Mouse (Mus musculus) intestine, embryonic 14.5 days (tissue): ENCODE results near the gene Npm3. TPM values are rescaled to one million over a fixed set of nuclear protein-coding genes. Genes with fewer than 3 reads are reported as not detected.

ENCODE experiments used
- ATAC-seq: fragments of 200-750 bp; cut with Nextera tagmentation; replicated peaks from 2 replicates; pipeline ENCODE4 v1.8.0; 2017; ENCODE audit warnings: low read depth, moderate number of reproducible peaks, moderate TSS enrichment, moderate library complexity; ENCODE audit not compliant: low FRiP score, low TSS enrichment
- DNase-seq: peaks from one replicate; pipeline ENCODE4 v3.0.0-alpha.2; 2018; ENCODE audit warnings: low spot score
- H3K27ac ChIP-seq: fragments of 300-500 bp; sonication (generic); 2 replicates; pipeline ENCODE4 v1.5.1; 2014; ENCODE audit warnings: low read depth, mild to moderate bottlenecking, control low read depth
- H3K27me3 ChIP-seq: fragments of 300-500 bp; sonication (generic); replicated peaks from 2 replicates; pipeline ENCODE4 v1.6.1; 2014; ENCODE audit warnings: low read length, control low read depth; ENCODE audit not compliant: control insufficient read depth, insufficient read depth
- H3K36me3 ChIP-seq: fragments of 300-500 bp; sonication (generic); 2 replicates; pipeline ENCODE4 v1.6.1; 2014; ENCODE audit warnings: low read length, control low read depth; ENCODE audit not compliant: control insufficient read depth, insufficient read depth
- H3K4me1 ChIP-seq: fragments of 300-500 bp; sonication (generic); replicated peaks from 2 replicates; pipeline ENCODE4 v1.6.1; 2014; ENCODE audit warnings: low read length, control low read depth, mixed read lengths; ENCODE audit not compliant: control insufficient read depth, insufficient read depth
- H3K4me2 ChIP-seq: fragments of 300-500 bp; sonication (generic); 2 replicates; pipeline ENCODE4 v1.6.1; 2014; ENCODE audit warnings: low read length
- H3K4me3 ChIP-seq: fragments of 300-500 bp; sonication (generic); 2 replicates; pipeline ENCODE4 v1.5.1; 2014; ENCODE audit warnings: low read depth, low read length, control low read depth, mixed read lengths
- H3K9ac ChIP-seq: fragments of 300-500 bp; sonication (generic); 2 replicates; pipeline ENCODE4 v1.6.1; 2014; ENCODE audit warnings: mild to moderate bottlenecking, low read length
- H3K9me3 ChIP-seq: fragments of 300-500 bp; sonication (generic); 2 replicates; pipeline ENCODE4 v1.6.1; 2016; ENCODE audit warnings: low read length, control low read depth; ENCODE audit not compliant: control insufficient read depth
- WGBS: fragments of 180-500 bp; shearing (Covaris S2); extraction: QIAGEN DNeasy Blood & Tissue Kit; methylation state at CpG from one replicate; pipeline ENCODE4 v1.1.7; 2014; 5-methylcytosine and 5-hydroxymethylcytosine counted together
- polyA plus RNA-seq: library from polyadenylated mRNA; unstranded; fragments of >200 nt; fragmentation: Nextera tagmentation; extraction: Ambion mirVana; gene quantifications from 2 replicates; pipeline ENCODE4 v1.2.1, GENCODE M21; 2014

Npm3 gene
- polyA plus RNA-seq, result 16.3 and 16.7 TPM in 2 replicates

DNA sequence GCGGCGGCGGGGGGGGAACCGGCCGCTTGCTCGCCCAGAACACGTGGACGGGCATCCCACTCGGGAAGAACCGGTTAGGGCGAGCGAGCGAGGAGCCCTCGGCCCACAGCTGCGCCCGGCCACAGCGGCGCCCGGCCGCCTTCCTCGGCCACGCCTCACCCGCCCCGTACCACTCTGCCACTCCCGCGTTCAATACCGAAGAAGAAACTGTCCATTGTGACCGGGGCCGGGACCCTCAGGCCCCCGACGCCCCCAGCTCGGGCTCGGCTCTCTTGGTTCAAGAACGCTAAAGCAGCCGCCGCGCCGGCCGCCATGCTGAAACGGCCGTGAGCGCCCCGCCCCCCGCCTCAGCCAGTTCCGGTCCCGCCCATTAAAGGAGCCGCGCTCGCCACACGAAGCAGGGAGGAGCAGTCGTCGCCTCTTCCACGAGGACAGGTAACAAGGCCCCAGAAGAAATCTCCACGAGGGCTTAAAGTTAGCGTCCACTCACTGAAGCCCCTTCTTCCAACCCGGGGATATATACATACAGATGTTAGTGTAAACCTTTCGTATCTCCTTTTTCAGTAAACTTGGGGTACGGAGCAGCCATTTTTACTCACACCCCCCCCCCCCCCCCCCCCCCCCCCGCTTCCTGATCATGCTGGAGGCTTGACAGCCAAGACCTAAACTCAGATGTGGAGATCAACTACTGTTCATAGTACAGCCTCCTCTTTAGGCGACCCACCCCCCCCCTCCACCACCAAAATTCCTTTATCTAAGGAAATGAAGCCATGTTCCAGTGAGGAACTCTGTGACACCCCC, at the start of gene Npm3:
Npm3 (minus strand) TSS at position 349 of the 801 bp plus-strand sequence.
- under 1% methylated on average over 58 of the region's 60 CpGs for WGBS
- H3K4me3 ChIP-seq, result peak within 1 kb of the TSS; percentile 84
- ATAC-seq, result peak; percentile 59
- H3K9me3 ChIP-seq, result no peaks in the 10 kb centered on the region
- H3K4me2 ChIP-seq, result peak within 1 kb of the TSS; percentile 94
- DNase-seq, result peak; percentile 96
- no peak within 1 kb of the TSS for H3K27ac ChIP-seq
- peaks cover 38% of the 10 kb centered on the region for H3K36me3 ChIP-seq
- H3K9ac ChIP-seq, result peak within 1 kb of the TSS; percentile 75
- peaks cover 6% of the 10 kb centered on the region for H3K4me1 ChIP-seq
- H3K27me3 ChIP-seq, result peaks cover 23% of the 10 kb centered on the region

DNA sequence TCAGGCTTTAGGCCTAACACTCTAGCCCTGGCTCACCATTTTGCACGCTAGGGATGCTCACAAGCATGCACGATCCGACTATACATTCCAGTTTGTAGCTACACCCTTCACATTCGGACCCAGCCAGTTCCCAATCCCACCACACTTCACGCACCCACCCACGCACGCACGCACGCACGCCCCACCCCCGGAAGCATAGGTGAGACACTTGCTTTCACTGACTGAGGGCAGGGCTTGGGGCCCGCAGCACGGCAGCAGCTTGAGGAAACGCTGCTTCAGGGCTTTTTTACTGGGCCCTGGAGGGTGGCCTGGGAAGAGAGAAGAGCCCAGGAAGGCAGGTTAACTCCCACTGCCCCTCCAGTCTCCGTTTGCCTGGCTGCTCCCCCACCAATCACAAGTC, 47.5 kb upstream of the Npm3 start:
- Histone ChIP-seq H3K4me1 (no peaks in the 10 kb centered on the region; the same call in 1 of the 2 replicates), H3K9ac (no peak overlapping the region), H3K9me3 (no peaks in the 10 kb centered on the region), H3K27ac (no peak overlapping the region), H3K36me3 (no peaks in the 10 kb centered on the region), H3K4me2 (no peak overlapping the region), H3K4me3 (no peak overlapping the region), H3K27me3 (no peaks in the 10 kb centered on the region)
- 65% methylated on average over 15 of the region's 15 CpGs for WGBS
- no peak for DNase-seq
- no peak for ATAC-seq

DNA sequence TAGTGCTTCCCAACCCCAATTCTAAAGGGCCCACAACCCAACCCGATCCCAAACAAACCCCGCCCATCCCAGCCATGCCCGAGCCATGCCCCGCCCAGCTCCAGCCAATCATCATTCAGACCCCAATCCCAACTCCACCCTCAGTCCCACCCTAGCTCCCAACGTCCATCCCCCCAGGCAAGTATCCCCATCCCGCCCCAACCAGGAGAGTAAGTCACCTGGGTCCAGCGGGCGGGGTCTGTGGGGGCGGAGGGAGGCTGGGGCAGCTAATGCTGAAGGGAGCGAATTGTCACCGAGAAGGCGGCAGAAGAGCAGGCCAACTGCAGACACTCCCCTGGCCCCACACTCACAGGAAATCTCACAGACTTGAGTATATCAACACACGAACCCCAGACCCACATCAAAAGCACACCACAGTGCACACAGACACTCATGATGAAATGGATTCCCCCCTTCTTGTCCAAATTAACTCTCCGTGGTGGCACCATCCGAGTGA, 46.7 kb upstream of the Npm3 start:
- WGBS, result 7% methylated on average over 15 of the region's 15 CpGs
- DNase-seq (peak; percentile 55), ATAC-seq (no peak)
- Histone ChIP-seq H3K27ac (no peak overlapping the region), H3K27me3 (no peaks in the 10 kb centered on the region), H3K9ac (no peak overlapping the region), H3K9me3 (no peaks in the 10 kb centered on the region), H3K4me1 (no peaks in the 10 kb centered on the region; the same call in 1 of the 2 replicates), H3K4me2 (peak overlapping the region; percentile 45), H3K4me3 (0 out of 2 replicates have a peak overlapping the region, but pooled peaks have one; percentile 8), H3K36me3 (no peaks in the 10 kb centered on the region)

DNA sequence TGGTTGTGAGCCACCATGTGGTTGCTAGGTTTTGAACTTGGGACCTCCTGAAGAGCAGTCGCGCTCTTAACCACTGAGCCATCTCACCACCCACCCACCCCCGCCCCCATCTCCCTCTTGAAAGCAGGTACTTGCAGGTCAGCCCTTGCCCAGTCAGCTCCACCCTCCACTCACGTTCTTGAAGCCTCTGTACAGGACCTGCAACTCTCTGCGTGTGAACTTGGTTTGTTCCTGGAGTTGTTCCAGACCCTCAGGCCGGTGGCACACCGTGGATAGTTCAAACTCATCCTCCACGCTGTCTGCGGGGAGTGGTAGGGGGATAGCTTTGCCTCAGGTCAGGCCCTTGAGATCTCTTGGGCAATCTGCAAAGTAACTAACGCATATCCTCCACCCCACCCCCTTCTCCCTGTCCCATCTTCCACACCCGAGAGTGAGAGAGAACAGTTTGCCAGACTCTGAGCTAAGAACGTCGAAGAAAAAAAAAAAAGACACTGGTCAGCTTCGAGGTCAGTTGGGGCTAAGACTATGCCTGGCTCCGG, 46.1 kb upstream of the Npm3 start:
- 21% methylated on average over 15 of the region's 15 CpGs for WGBS
- H3K4me1 ChIP-seq, result no peaks in the 10 kb centered on the region; the same call in 1 of the 2 replicates
- H3K27me3 ChIP-seq, result no peaks in the 10 kb centered on the region
- H3K4me3 ChIP-seq, result no peak overlapping the region
- H3K9me3 ChIP-seq, result no peaks in the 10 kb centered on the region
- H3K27ac ChIP-seq, result no peak overlapping the region
- H3K9ac ChIP-seq, result no peak overlapping the region
- H3K4me2 ChIP-seq, result peak overlapping the region; percentile 45
- DNase-seq, result no peak
- ATAC-seq, result no peak
- no peaks in the 10 kb centered on the region for H3K36me3 ChIP-seq

DNA sequence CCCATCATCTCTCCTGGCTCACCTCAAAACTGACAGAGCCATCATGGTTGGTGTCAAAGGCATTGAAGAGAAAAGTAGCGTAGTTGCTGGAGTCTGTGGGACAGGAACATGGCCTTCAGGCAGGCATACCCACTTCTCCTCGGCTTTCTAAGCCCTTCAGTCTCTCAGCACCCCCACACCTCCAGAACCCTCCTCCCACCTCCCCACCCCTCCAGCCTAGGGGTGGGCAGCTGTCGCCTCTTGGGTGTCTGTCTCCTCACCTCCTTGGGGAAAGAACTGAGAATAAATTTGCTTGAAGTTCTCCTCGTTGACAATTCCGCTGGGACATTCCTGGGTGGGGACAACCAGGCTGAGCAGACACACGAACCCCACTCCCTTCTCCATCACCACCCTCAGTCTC, 45.3 kb upstream of the Npm3 start:
- no peaks in the 10 kb centered on the region for H3K9me3 ChIP-seq
- H3K27me3 ChIP-seq, result no peaks in the 10 kb centered on the region
- H3K4me2 ChIP-seq, result no peak overlapping the region
- WGBS, result 60% methylated on average over 6 of the region's 6 CpGs
- no peaks in the 10 kb centered on the region; the same call in 1 of the 2 replicates for H3K4me1 ChIP-seq
- no peak for DNase-seq
- H3K4me3 ChIP-seq, result no peak overlapping the region
- H3K27ac ChIP-seq, result no peak overlapping the region
- no peak overlapping the region for H3K9ac ChIP-seq
- no peaks in the 10 kb centered on the region for H3K36me3 ChIP-seq
- no peak for ATAC-seq

DNA sequence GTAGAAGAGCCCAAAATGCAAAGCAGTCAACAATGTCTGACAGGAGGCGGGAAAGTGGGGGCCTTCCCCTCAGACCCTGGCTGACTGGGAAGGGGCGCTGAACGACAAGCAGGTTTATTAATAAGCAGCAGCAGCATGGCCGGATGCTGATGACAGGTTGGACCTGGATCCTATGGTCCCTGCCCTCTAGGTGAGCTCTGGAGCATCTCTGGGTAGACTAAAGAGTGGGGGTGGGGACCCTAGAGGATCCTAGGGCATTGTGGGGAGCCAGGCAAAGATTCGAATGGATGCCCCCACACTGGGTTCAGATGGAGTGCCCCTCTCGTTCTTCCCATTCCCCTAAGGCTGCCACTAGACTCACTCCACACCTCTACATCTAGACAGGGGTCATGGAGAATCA, 43.0 kb upstream of the Npm3 start:
- 90% methylated on average over 6 of the region's 6 CpGs for WGBS
- H3K9ac ChIP-seq, result no peak overlapping the region

DNA sequence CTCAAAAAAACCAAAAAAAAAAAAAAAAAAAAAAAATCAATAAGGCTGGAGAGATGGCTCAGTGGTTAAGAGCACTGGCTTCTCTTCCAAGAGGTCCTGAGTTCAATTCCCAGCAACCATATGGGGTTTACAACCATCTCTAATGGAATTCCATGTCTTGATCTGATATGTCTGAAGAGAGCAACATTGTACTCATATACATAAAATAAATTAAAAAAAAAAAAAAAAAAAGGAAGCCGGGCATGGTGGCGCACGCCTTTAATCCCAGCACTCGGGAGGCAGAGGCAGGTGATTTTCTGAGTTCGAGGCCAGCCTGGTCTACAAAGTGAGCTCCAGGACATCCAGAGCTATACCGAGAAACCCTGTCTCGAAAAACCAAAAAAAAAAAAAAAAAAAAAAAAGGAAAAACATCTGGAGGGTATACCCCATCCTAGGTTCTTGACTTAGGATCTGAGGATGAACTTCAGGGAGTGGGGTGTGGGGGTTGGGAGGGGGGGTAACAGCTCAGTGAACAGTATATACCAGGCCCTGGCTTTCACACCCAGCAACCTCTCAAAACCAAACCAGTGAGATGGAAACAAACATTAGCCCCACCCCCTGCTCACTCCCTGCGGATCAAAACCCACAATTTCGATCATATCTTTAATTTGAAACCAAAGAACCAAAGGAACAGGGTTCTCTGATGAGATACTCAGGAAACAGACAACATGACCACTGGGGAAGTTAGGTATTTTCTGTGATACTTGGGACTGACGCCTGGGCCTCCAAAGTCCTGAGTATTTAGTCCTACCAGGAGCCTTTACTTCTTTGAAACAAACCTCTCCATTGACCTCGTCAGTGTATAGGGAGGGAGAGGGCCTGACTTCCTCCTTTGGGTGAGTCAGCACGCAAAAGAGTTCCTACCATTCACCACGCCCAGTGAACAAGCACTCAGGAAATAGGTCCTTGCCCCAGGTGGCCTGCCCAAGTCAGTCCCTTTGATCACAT, 40.8 kb upstream of the Npm3 start:
- ATAC-seq, result no peak
- Histone ChIP-seq H3K27ac (no peak overlapping the region), H3K9ac (no peak overlapping the region), H3K4me2 (no peak overlapping the region), H3K36me3 (no peaks in the 10 kb centered on the region), H3K27me3 (no peaks in the 10 kb centered on the region), H3K9me3 (no peaks in the 10 kb centered on the region), H3K4me1 (no peaks in the 10 kb centered on the region), H3K4me3 (no peak overlapping the region)
- DNase-seq, result no peak
- WGBS, result 79% methylated on average over 13 of the region's 13 CpGs

More for the DNA sequence above, 43.0 kb upstream of the Npm3 start:
- Histone ChIP-seq H3K27me3 (no peaks in the 10 kb centered on the region), H3K9me3 (no peaks in the 10 kb centered on the region), H3K4me3 (no peak overlapping the region), H3K4me2 (no peak overlapping the region), H3K4me1 (no peaks in the 10 kb centered on the region; the same call in 1 of the 2 replicates), H3K36me3 (no peaks in the 10 kb centered on the region), H3K27ac (no peak overlapping the region)
- no peak for DNase-seq
- ATAC-seq, result no peak

DNA sequence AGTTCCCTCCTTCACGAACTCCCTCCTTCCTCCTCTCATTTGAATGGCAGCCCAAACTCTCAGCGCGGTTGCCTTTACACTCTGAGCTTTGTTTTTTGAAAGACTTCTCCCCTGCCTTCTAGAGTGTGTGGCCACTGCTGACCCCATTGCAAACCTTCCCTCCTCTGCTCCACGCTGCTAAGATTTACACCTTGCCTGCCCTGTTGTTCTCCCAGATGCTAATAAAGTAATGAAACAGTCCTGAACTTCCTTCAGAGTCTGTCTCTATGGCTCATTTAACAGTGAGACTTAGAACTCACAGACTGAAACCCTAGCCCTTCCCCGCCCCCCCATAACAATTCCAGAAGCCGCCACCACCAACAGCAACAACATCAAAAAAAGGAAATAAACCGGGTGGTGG, 40.0 kb upstream of the Npm3 start:
- ATAC-seq (no peak), DNase-seq (no peak)
- 68% methylated on average over 7 of the region's 7 CpGs for WGBS
- Histone ChIP-seq H3K36me3 (no peaks in the 10 kb centered on the region), H3K27me3 (no peaks in the 10 kb centered on the region), H3K4me3 (no peak overlapping the region), H3K9ac (no peak overlapping the region), H3K27ac (no peak overlapping the region), H3K4me2 (no peak overlapping the region), H3K4me1 (no peaks in the 10 kb centered on the region), H3K9me3 (no peaks in the 10 kb centered on the region)
